Mouse (Mus musculus) hindbrain, postnatal 0 days (tissue): ENCODE data around the gene Ocel1. TPM values are rescaled to one million over a fixed set of nuclear protein-coding genes. Genes with fewer than 3 reads are reported as not detected.
A peak's percentile ranks its signal among the peaks of the same experiment; 100 is the strongest.

Experiments used
- ATAC-seq: fragments of 200-750 bp; cut with Nextera tagmentation; 2 replicates; pipeline ENCODE4 v1.8.0; 2017; ENCODE audit warnings: mild to moderate bottlenecking, moderate TSS enrichment, moderate library complexity
- DNase-seq: peaks from one replicate; pipeline ENCODE4 v3.0.0-alpha.2; 2015; ENCODE audit warnings: low spot score
- H3K27ac ChIP-seq: fragments of 300-500 bp; sonication (generic); 2 replicates; pipeline ENCODE4 v1.5.1; 2014; ENCODE audit warnings: mild to moderate bottlenecking
- H3K27me3 ChIP-seq: fragments of 300-500 bp; sonication (generic); 2 replicates; pipeline ENCODE4 v1.6.1; 2014; ENCODE audit warnings: low read length, mixed read lengths; ENCODE audit not compliant: insufficient read depth
- H3K36me3 ChIP-seq: fragments of 300-500 bp; sonication (generic); 2 replicates; pipeline ENCODE4 v1.6.1; 2014; ENCODE audit warnings: low read length, mixed read lengths; ENCODE audit not compliant: insufficient read depth
- H3K4me1 ChIP-seq: fragments of 300-500 bp; sonication (generic); 2 replicates; pipeline ENCODE4 v1.6.1; 2014; ENCODE audit warnings: antibody characterized with exemption, low read length, mixed read lengths; ENCODE audit not compliant: insufficient read depth
- H3K4me2 ChIP-seq: fragments of 300-500 bp; sonication (generic); 2 replicates; pipeline ENCODE4 v1.6.1; 2014; ENCODE audit warnings: low read depth, mild to moderate bottlenecking, low read length, moderate library complexity, mixed read lengths
- H3K4me3 ChIP-seq: fragments of 300-500 bp; sonication (generic); 2 replicates; pipeline ENCODE4 v1.5.1; 2014; ENCODE audit warnings: low read length
- H3K9ac ChIP-seq: fragments of 300-500 bp; sonication (generic); replicated peaks from 2 replicates; pipeline ENCODE4 v1.6.1; 2014; ENCODE audit warnings: mild to moderate bottlenecking, low read length, moderate library complexity, mixed read lengths
- H3K9me3 ChIP-seq: fragments of 300-500 bp; sonication (generic); 2 replicates; pipeline ENCODE4 v1.6.1; 2016; ENCODE audit warnings: low read length, mixed read lengths
- CTCF ChIP-seq: IDR thresholded peaks from 2 replicates; pipeline ENCODE4 v1.5.1; 2016; ENCODE audit warnings: antibody characterized with exemption, control low read depth, low read depth
- WGBS: fragments of 180-500 bp; shearing (Covaris S2); extraction: QIAGEN DNeasy Blood & Tissue Kit; methylation state at CpG from one replicate; pipeline ENCODE4 v1.1.7; 2014; 5-methylcytosine and 5-hydroxymethylcytosine counted together
- polyA plus RNA-seq: library from polyadenylated mRNA; unstranded; fragments of >200 nt; fragmentation: Nextera tagmentation; extraction: Ambion mirVana; gene quantifications from 2 replicates; pipeline ENCODE4 v1.2.1, GENCODE M21; 2015
- total RNA-seq: library from RNA; depleted of rRNA; stranded (reverse); fragments of >200 nt; gene quantifications from 2 replicates; pipeline ENCODE4 v1.2.3, GENCODE M21; 2014

Ocel1 gene
- total and polyA plus RNA-seq, 2 experiments from 2014 or later = 5.0 to 12.3 TPM

GRCm38 (mm10) chr8:71351520-71351919 is 19.6 kb upstream of the Ocel1 start:
- no peaks in the 10 kb centered on the region for H3K9me3 ChIP-seq

DNA sequence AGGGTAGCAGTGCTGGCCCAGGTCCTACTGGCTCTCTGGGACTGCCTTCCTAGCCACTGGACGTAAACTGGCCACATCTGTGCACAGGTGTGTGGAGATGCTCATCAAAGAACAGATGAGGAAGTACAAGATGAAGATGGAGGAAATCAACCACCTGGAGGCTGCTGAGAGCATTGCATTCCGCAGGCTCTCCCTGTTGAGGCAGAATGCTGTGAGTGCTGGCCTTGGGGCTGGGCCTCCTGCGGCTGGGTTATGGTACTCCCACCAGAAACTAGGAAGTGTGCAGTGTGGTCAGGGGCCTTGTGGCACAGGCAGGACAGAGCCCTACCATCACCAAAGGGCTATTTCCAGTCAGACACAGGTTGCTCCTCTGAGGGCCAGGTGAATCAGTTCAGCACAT is 13.1 kb upstream of the Ocel1 start:
- H3K4me2 ChIP-seq = no peak overlapping the region
- ATAC-seq (no peak), DNase-seq (no peak)
- whole genome bisulfite sequencing = 83% methylated on average over 3 of the region's 3 CpGs
- H3K4me1 ChIP-seq = no peaks in the 10 kb centered on the region
- no peak overlapping the region for H3K27ac ChIP-seq
- H3K27me3 ChIP-seq = no peaks in the 10 kb centered on the region
- TF ChIP-seq CTCF = peak; percentile 7; the same call in 1 of the 2 replicates
- H3K9ac ChIP-seq = no peak overlapping the region
- H3K4me3 ChIP-seq = no peak overlapping the region
- peaks cover 73% of the 10 kb centered on the region for H3K36me3 ChIP-seq
- no peaks in the 10 kb centered on the region for H3K9me3 ChIP-seq

More at GRCm38 (mm10) chr8:71351520-71351919, 19.6 kb upstream of the Ocel1 start:
- Histone ChIP-seq H3K4me3 (no peak overlapping the region), H3K36me3 (peaks cover 79% of the 10 kb centered on the region), H3K4me2 (no peak overlapping the region), H3K4me1 (no peaks in the 10 kb centered on the region), H3K27me3 (no peaks in the 10 kb centered on the region), H3K27ac (no peak overlapping the region), H3K9ac (no peak overlapping the region)
- no peak for ATAC-seq
- TF ChIP-seq CTCF = no peak
- no peak for DNase-seq
- 95% methylated on average over 1 of the region's 1 CpGs for WGBS

DNA sequence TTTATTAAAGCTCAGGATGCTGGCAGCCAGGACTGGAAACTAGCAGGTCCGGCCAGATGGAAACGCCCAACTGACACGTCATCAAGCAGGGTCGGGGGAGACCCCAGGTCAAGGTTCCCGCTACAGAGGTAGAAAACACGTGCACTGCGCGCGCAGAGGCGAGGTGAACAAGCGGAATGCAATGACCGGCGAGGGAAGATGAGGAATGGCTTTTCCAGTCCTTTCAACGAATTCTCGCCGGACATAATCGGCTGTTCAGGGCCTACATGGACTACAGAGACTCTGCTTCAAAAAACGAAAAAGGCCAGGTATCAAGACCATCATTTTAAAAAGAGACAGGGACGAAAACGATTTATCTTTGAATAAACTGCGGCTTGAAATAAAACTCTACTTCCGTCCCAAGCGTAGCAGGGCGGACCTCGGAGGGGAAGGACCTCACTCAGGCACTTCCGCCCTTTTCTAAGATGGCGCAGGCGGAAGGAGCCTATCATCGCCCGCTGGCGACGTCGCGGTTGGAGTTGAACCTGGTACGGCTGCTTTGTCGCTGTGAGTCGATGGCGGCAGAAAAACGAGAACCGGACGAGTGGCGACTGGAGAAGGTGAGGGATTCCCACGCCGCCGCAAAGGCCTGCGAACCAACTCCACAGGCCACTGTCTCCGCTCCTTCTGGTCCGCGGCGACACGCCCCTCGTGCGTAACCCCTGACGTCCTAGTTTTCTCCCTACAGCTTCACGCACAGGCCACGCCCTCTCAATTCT is 4.1 kb upstream of the Ocel1 start, which contains the start of gene Use1:
Gene Use1, plus strand, starts transcription at position 78 of the 758 bp plus-strand sequence.
- peaks cover 13% of the 10 kb centered on the region for H3K36me3 ChIP-seq
- H3K9ac ChIP-seq = peak within 1 kb of the TSS; percentile 65
- H3K27me3 ChIP-seq = no peaks in the 10 kb centered on the region
- peak; percentile 84 for ATAC-seq
- H3K9me3 ChIP-seq = no peaks in the 10 kb centered on the region
- peak within 1 kb of the TSS; percentile 87 for H3K27ac ChIP-seq
- no peak for TF ChIP-seq CTCF
- peak within 1 kb of the TSS; percentile 70 for H3K4me2 ChIP-seq
- peak; percentile 94 for DNase-seq
- H3K4me1 ChIP-seq = peaks cover 7% of the 10 kb centered on the region
- H3K4me3 ChIP-seq = peak within 1 kb of the TSS; percentile 52
- WGBS = under 1% methylated on average over 56 of the region's 56 CpGs

DNA sequence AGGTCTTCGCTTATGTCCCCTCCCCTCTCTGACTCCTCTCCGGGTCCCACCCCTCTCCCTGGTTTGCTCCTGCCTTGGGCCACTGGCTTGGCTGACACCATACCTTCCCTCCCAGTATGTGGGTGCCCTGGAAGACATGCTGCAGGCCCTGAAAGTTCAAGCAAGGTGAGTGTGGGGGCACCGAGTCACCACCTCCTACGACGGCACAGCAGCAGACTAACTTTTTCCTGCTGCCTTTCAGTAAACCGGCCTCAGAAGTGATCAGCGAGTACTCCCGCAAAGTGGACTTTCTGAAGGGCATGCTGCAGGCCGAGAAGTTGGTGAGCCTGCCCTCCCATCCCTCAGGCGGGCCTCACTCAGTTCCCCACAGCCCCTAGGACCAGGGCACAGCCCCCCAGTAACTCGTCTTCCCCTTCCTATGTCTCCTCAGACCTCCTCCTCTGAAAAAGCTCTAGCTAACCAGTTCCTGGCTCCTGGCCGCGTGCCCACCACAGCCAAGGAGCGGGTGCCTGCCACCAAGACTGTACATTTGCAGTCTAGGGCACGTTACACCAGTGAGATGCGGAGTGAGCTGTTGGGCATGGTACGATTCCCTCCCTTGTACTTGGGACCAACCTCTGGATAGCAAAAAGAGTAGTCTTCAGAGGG is 3.4 kb upstream of the Ocel1 start:
- 46% methylated on average over 17 of the region's 17 CpGs for WGBS
- ATAC-seq = no peak

DNA sequence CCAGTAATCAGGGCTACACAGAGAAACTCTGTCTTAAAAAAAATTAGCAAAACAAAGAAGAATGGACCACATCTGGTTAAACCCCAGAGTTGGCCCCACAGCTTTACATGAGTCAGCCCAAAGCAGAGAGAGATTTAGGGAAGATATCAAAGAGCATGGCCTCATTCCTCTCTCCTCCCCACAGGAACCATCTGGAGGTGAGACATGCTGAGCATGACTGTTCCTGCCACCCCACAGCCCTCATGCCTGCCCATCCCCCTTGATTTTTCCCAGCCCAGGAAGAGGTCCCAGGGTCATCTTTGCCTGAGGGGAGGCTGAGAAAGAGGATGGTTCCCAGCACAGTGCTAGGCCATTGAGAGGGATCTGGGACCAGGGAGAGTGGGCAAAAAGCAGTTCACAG is 2.7 kb upstream of the Ocel1 start:
- Histone ChIP-seq H3K4me1 (peaks cover 7% of the 10 kb centered on the region), H3K36me3 (peaks cover 13% of the 10 kb centered on the region), H3K4me2 (no peak overlapping the region), H3K27ac (0 out of 2 replicates have a peak overlapping the region, but pooled peaks have one; percentile 87), H3K4me3 (no peak overlapping the region), H3K9ac (no peak overlapping the region), H3K27me3 (no peaks in the 10 kb centered on the region), H3K9me3 (no peaks in the 10 kb centered on the region)
- ATAC-seq (no peak), DNase-seq (no peak)
- TF ChIP-seq CTCF = no peak

More for the DNA sequence above, 3.4 kb upstream of the Ocel1 start:
- no peak for DNase-seq
- H3K9me3 ChIP-seq = no peaks in the 10 kb centered on the region
- H3K4me3 ChIP-seq = peak overlapping the region; percentile 52
- TF ChIP-seq CTCF = no peak
- peak overlapping the region; percentile 65 for H3K9ac ChIP-seq
- peak overlapping the region; percentile 70 for H3K4me2 ChIP-seq
- H3K27ac ChIP-seq = peak overlapping the region; percentile 87
- H3K27me3 ChIP-seq = no peaks in the 10 kb centered on the region
- peaks cover 7% of the 10 kb centered on the region for H3K4me1 ChIP-seq
- peaks cover 13% of the 10 kb centered on the region for H3K36me3 ChIP-seq

DNA sequence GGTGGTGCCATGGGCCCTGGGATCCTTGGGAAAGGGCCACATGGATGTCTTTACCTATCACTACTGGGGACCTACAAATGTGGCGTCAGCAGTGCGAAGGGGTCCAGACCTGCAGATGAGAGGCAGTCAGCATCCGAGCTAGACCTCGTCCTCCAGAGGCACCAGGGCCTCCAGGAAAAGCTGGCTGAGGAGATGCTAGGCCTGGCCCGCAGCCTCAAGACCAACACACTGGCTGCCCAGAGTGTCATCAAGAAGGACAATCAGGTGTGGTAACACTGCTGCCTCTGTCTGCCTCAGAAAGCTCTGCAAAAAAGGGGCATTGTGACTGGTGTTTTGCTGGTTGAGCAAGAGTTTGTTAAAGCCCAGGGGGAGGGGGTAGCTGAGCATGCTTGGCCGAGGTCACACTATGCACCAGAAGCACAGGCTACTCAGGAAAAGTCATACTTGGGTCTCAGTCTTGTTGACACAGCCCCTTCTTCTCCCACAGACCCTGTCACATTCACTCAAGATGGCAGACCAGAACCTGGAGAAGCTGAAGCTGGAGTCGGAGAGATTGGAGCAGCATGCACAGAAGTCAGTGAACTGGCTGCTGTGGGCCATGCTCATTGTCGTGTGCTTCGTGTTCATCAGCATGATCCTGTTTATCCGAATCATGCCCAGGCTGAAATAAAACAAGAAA is 1.9 kb upstream of the Ocel1 start:
- peaks cover 20% of the 10 kb centered on the region for H3K36me3 ChIP-seq
- H3K4me2 ChIP-seq = no peak overlapping the region
- no peaks in the 10 kb centered on the region for H3K27me3 ChIP-seq
- no peak overlapping the region for H3K4me3 ChIP-seq
- H3K27ac ChIP-seq = no peak overlapping the region
- DNase-seq = no peak
- no peak overlapping the region for H3K9ac ChIP-seq
- TF ChIP-seq CTCF = no peak
- no peaks in the 10 kb centered on the region for H3K9me3 ChIP-seq
- H3K4me1 ChIP-seq = peaks cover 7% of the 10 kb centered on the region
- no peak for ATAC-seq
- WGBS = 94% methylated on average over 10 of the region's 10 CpGs
